Mouse (Mus musculus) CD4-positive, CD25-positive, alpha-beta regulatory T cell, adult 4 months (primary cell): ENCODE data around the gene Tefm. TPM values are rescaled to one million over a fixed set of nuclear protein-coding genes. Genes with fewer than 3 reads are reported as not detected.
"Not testable (repeated sequence)": the region's sequence is repeated elsewhere in the genome, so short reads cannot be mapped to it uniquely, and the experiment has no call there.

ENCODE experiments used
- ATAC-seq: one replicate; pipeline ENCODE4 v1.8.0; 2017
- polyA plus RNA-seq, 2 experiments: library from polyadenylated mRNA; unstranded; fragments of 100-300 nt; shearing (Covaris generic); gene quantifications; one replicate each; pipeline ENCODE4 v1.2.1; 2017

The Tefm gene
- polyA plus RNA-seq, result 10 to 100 TPM; 26.0 to 35.7 TPM

DNA sequence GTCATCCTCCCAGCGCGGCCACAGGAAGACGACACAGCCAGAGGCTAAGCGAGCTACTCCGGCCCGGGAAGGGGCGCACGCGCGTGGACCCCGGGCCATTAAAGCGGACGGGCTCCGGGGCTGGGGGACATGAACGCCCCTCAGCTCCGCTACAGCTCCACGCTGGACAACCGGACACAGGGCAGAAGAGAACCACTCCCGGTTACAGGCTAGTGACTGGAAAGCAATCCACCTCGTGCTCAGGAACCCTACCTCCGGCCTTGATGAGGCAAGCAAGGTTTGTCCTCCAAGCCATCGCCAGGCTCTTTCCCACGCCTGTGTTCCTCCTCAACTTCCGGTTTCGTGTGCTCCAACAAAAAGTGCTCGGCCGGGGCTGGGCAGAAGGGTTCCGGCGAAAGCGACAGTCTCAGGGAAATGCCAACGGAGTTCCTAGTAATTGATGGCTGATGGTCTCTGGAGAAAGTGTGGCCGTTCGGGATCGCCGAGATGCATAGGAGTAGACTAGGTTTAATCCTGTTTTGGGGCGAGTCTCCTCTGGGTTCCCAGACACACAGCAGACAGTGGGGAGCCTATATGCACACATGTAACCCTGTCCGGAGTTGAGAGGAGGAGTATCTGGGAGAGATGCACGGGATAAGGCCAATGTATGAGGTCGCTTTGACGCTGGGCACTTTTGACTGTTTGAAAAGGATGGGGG is at the start of gene Tefm:
TSS of gene Tefm (minus strand) at position 351 of the 697 bp plus-strand sequence.
- ATAC-seq, result peak; percentile 83

DNA sequence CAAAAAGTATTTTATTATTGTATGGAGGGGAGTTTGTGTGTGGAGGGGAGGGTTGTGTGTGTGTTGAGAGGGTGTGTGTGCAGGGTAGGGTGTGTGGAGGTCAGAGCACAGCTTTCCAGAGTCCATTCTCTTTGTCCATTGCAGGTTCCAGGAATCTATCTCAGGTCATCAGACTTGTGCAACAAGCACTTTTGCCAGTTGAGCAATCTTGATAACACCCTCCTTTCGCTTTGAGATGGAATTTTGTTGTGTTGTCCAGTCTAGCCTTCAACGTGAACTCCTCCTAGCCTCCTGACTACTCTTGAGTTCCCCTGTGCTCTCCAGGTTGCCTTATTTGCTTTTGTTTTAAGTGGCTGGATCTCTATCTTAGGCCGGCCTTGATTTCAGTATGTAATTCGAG is 48.3 kb upstream of the Tefm start:
- no peak for ATAC-seq

DNA sequence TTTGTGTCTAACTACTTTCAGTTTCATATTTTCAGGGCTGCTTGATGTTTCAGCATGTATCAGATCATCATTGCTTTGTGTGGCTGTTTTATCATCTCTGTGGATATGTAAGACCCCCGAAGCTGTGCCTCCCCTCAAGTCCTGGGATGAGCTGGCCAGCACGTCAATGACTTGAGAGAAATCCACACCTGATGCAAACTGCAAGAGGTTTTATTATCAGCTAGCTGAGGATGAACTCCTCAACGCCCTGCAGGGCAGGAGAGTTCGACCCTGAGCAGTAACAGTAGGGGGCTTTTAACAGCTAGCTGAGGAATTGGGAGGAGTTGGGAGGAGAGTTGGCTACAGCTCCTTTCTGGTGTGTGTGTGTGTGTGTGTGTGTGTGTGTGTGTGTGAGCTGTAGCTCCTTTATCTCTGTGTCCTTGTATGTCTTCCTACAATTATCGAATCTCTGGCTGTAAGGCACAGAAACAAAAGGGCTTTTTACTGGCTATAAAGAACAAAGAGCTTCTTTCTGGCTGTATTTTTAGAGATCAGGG is 43.5 kb upstream of the Tefm start:
- ATAC-seq, result not testable (repeated sequence)

DNA sequence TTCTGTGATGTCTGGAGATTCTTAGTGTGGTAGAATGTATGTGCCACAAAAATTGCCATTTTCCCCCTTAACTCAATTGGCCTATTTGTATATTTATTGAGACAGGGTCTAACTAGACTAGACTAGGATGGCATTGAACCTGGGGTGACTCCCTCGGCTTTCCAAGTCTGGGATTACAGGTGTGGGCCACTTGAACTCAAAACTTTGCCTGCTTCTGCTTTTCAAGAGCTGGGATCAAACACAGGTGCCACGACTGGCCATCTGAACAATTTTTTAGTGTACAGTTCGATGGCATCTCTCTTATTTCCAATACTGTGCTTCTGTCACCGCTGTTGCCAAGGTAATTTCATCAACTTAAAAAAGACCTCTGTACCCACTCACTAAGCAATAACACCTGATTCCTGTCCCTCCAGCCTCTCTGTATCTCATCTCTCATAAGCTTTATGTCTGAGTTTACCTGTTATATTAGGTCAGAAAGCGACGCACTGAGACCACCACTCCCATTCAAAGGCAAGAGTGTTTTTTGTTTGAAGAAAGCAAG is 42.6 kb upstream of the Tefm start:
- no peak for ATAC-seq

GRCm38 (mm10) chr11:80183705-80184255 is 41.8 kb upstream of the Tefm start, which contains the start of gene Rnf135:
Rnf135 (plus strand) TSS chr11:80183851.
- peak; percentile 93 for ATAC-seq

- ATAC-seq, result peak; percentile 35
Observed at GRCm38 (mm10) chr11:80183054-80183704, 41.2 kb upstream of the Tefm start.

GRCm38 (mm10) chr11:80181021-80181749 is 39.2 kb upstream of the Tefm start:
- ATAC-seq, result no peak

DNA sequence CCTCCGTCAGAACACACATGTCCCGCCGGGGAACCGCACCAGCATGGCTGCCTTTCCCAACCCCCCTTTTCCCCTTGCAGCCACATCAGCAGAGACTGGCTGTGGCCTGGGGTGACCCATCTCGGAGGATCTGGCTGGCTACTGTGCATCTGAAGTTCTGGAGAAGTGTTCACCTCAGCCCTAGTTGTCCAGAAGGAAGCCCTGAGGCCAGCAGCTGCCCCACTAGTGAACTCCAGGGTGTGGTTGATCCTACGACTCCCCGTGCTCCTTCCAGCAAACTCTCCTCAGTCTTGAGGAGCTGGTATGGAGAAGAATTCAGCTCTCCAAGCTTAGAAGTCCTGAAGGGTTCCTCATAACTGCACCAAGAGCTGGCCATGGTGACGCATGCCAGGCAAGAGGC is 36.3 kb upstream of the Tefm start:
- no peak for ATAC-seq

- no peak for ATAC-seq
Observed at GRCm38 (mm10) chr11:80176911-80177895, 35.2 kb upstream of the Tefm start.

DNA sequence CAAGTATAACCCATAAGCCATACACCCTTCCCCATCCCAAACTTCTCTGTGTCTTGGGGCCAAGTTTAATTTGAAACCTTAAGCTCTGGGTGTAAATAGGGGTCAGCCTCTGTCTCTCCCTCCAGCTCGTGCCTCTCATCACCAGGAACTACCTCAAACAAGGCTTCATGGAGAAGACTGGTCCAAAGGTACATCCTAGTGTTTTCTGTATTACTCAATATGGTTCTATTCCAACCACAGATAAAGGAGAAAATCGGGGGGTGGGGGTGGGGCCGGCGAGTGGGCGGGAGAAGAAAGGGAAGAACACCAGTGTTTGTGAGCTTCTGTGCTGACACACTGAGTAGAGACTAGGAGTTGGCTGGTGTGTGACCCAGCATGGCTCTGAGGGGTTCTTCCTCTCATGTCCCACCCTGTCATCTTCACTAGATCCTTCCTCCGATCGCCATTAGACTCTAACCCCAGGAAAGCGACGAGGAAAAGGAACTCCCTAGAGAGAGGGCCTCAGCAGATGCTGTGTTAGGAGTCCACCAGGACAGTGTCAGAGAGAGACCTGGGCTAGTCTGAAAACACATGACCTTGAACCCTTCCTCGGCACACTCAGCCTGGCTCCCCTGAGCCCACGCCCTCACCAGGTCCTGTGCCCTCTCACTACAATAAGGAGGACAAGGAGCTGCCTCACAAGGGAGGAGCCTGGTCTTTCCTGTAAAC is 32.1 kb upstream of the Tefm start:
- no peak for ATAC-seq

GRCm38 (mm10) chr11:80171884-80172283 is 29.9 kb upstream of the Tefm start:
- ATAC-seq, result no peak

DNA sequence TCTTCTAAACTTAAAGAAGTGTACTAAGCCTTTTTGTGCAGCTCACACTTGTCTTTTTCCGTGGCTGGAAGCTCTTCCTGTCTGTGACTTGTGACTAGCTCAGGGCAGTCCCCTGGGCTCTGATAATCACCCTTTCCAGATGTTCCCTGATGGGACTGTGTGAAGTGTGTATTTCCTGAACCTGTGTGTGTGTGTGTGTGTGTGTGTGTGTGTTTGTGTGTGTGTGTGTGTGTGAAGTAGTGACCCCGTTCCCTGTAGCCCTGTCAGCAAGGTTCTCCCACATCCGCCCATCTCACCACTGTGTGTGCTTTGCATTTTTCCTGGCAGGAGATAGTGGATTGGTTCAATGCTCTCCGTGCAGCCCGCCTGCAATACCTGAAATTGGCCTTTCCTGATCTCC is 28.4 kb upstream of the Tefm start:
- ATAC-seq, result no peak

GRCm38 (mm10) chr11:80169629-80170028 is 27.7 kb upstream of the Tefm start:
- no peak for ATAC-seq

- ATAC-seq, result no peak
Observed at GRCm38 (mm10) chr11:80168611-80169249, 26.8 kb upstream of the Tefm start.

DNA sequence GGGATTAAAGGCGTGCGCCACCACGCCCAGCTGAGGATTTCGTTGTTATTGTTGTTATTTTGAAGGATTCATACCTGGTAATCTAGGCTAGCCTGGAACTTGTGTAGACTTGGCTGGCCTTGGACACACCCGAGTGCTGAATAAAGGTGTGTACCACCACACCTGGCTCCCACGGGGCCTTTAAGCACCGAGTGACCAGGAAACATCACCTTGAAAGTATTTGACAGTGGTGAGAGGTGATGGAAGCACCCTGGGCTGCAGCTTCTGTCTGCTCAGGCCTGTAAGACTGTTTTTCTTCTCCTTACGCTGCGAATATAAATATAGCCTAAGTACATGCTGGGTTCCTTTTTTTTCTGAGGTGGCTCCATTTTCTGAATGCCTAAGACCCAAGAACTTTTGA is 26.1 kb upstream of the Tefm start:
- ATAC-seq, result no peak

DNA sequence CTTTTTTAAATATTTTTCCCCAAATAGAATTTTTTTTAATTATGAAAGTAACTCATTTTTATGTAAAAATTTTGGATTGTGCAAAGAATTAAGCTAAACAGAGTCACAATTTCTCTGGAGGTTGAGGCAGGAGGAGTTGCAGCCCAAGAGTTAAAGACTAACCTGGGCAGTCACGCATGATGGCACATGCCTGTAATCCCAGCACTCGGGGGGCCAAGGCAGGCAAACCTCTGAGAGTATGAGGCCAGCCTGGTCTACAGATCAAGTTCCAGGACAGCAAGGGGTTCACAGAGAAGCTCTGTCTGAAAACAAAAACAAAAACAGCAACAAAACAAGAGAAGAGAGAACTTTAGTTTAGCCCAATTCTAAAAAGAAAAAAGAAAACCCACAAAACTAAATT is 22.2 kb upstream of the Tefm start:
- no peak for ATAC-seq

DNA sequence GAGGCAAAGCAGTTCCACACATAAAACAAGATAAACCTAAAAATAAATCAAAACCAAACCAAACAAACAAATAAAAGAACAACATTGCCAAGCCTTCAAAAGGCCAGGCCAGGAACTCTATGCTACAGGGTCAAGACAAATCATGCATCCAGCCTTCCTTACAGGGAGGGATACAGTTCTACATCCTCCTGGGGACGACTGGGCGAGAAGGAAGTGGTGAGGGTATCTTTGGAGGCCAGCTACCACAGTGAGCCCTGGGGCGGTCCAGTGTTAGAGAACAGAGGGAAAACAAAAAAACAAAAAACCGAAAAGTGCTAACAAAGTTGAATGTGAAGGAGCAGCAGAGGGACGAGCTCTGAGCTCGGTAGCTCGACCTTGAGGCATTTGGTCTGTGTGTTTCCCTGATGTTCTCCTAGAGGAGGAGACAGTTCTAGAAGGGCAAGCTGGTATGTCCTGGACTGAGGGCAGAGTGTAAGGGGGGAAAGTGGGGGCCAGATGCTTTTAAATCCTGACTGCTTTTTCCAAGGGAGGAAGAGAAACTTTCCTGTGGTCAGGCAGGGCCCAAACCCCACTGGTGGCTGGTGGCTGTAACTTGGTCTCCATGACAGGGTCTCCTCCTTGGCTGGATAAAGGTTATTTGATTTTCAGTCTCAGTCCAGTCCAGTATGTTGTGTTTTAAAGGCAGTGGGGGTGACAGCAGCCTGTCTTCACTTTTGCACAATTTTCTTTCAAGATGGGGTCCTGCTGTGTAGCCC is 21.6 kb upstream of the Tefm start:
- no peak for ATAC-seq

- ATAC-seq, result no peak
Observed at GRCm38 (mm10) chr11:80161041-80161440, 19.1 kb upstream of the Tefm start.

DNA sequence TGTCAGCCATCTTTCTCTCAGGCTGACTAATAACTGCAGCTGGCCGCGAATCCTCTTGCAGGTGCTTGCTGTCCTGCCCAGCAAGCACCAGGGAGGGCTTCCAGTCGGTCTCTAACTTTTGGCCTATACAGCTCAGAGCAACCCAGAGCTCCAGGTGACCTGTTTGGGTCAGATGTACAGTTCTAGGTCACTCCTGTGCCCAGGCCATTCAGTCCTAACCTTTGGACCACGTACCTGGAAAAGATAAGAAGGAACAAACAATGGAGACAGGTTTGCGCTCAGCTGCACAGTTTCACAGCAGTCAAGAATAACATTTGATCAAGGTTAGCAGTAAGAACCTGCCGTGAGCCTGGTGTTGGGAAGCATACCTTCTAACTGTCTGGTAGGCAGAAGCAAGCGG is 17.0 kb upstream of the Tefm start:
- no peak for ATAC-seq

DNA sequence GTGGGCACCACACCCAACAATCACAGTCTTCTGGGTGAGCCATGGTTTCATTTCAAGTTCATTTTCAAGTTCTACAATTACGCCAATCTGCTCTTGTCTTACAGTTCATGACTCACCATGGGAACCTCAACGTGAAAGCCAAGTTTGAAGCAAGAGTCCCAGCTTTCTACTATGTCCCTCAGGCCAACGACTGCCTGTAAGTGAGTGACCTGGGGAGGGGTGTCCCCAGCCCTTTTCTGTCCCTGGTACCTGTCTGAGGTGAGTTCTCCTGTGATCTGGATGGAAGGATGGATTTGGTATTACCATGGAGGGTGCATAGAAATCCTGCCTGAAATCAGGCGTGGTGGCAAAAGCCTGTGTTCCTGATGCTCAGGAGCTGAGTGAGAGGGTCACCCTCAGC is 14.9 kb upstream of the Tefm start:
- ATAC-seq, result no peak
